Mouse (Mus musculus): ENCODE measurements at regions not wholly inside any gene's neighbourhood (a gene's known extent, or its start where the extent isn't known, plus 50 kb on each side); places are given as distances from the start of the nearest gene placed in this dataset.

GRCm38 (mm10) chr10:105125736-105126135, 448.5 kb downstream of the Tmtc2 start:
- no peak for DNase-seq (ENCODE audit: low spot score in 2 of 2)

DNA sequence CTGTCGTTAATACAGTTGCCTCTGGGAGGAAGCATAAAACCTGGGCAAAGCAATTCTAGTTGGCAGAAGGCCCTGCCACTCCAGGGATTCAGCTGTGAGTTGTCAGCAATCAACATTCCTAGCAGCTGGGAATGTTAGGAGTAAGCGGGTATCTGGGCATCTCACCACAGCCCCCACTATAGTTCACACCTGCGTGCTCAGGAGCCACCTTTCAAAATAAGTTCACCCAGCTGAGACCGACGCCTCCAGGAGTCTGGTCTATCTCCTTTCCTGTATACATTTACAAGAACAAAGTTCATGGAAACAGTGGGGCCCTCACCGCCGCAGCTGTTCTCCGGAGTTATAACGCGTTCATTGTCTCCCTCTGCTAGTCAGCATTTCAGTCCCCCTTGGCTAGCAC, 454.0 kb downstream of the Tmtc2 start:
- DNase-seq (ENCODE audit: low spot score in 2 of 2): no peak

GRCm38 (mm10) chr10:105116138-105116537, 458.1 kb downstream of the Tmtc2 start:
- DNase-seq (ENCODE audit: low spot score in 2 of 2): no peak

- DNase-seq (ENCODE audit: low spot score in 2 of 2): no peak
These were observed 459.3 kb downstream of the Tmtc2 start for GRCm38 (mm10) chr10:105114927-105115326.

- DNase-seq (ENCODE audit: low spot score in 2 of 2): no peak
These were observed 464.0 kb downstream of the Tmtc2 start for GRCm38 (mm10) chr10:105110247-105110646.

DNA sequence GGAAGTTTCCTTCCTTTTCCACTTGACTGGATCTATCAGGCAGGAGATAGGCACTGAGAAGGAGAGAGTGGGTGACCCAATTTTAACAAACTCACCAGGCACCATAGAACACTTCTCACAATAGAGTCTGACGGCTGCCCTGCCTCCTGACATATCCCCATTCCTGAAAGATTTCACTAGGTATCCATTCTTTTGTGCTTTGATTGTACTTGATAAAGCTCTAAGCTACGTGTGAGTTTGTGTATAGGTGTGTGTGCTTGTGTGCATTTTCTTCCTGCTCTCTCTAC, 477.3 kb downstream of the Tmtc2 start:
- DNase-seq (ENCODE audit: low spot score in 2 of 2): no peak

DNA sequence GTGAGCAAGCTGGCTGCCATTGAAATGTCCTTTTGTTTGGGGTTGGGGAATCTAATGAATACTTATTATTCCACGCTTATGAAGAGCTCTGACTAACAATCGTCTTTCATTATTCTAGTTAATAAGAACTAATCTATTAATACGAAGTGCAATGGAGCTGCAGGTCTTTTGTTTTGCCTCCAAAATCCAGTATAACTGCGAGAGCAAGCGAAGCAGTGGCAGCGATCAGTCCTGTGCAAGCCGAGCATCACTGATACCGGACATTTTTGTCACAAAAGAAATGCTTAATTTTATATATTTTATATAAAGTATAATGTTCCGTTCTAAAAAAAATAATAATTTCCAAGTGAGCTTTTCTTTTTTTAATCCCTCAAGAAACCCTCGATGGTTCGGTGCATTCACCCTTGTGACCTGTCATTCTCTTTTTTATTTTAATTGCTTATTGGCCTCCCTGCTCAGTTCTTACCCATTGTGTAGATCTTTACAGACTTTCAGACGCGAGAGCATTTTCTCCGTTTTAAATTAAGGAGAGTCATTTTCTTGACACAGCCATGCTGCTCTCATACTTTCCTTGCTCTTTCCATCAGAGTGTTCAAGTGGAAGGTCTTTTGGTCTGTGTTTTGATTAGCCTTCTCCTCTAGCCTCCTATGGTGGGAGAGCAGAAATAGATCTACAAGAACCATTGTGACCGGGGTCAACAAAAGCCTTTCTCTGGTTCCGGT, 477.8 kb downstream of the Tmtc2 start:
- no peak for DNase-seq (ENCODE audit: low spot score in 2 of 2)

DNA sequence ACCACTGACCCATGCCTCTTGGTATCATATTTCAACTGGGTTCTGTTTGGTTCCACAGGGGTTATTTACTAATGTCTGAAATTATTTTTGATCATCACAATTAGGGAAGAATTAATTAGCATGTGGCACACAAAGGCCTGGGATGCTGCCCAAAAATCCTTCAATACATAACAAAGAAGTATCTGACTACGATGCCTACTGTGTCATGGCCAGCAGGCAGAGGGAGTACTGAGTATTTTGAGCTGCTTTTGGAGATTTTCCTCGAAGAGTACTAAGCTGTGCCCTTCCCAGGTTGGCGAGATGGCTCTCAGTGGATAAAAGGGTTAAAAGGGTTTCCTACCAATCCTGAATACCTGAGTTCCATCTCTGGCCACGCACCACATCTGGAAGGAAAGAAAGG, 478.5 kb downstream of the Tmtc2 start:
- peak in 1 of 2 experiments; percentile 23 for DNase-seq (ENCODE audit: low spot score in 2 of 2)

GRCm38 (mm10) chr10:105076892-105077291, 497.4 kb downstream of the Tmtc2 start:
- no peak for DNase-seq (ENCODE audit: low spot score in 2 of 2)

DNA sequence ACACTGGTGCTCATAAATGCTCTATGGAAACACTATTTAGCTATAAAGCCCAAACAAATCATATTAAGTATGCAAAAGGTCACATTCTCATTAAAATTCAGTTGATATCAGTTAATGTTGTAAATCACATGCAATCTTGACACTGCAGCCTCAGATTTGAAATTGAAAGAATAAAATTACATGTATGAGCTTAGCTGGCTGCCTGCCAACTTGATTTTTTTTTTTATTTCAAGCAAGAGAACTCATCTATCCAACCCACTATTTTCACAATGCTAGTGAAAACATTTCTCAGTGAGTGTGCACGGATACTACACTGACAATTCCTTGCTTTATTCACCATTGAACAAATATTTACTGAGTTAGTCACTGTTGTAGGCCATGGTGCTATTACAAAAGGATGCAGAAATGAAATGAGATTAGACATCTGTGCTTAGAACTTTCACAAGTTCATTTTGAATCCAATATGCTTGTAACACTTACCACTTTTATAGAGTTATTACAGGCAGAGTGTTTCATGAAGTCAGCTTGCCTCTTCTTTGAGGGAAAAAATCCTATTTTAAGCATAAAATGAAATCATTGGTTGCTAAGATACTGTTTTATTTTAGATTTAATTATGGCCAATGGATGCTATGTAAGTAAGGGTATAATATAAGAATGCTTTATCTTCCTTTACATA, 539.4 kb downstream of the Tmtc2 start:
- no peak for DNase-seq (ENCODE audit: low spot score in 2 of 2)

DNA sequence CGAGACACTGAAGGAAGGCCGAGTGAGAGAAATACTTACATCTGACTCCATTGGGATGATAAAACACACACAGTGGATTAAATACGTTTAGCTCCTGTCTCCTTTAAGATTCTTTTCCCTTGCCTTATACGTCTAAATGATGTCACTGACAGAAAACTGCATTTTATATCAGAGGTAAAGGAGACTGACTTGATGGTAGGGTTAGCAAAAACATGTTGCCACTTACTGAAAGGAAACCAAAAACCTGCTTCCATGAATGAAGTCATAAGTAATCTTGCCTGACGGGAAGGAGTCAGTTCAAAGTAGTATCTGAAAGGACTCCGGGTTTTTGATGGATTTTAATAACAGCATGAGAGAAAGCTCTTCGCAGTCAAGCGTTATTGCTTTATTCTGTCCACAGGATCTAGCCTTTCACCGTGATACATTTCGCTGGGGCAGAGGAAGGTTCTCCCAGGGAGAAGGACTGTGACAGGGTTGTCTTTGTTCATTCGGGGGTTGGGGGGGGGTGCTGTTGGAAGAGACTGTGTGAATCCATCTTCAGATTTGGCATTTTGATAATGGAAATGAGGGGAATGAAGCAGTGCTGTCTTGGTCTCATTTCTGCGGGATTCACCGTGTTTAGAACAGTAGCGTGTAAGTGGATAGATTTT, 553.7 kb downstream of the Tmtc2 start:
- no peak for DNase-seq (ENCODE audit: low spot score in 2 of 2)

- no peak for DNase-seq (ENCODE audit: low spot score in 2 of 2)
These were observed 554.3 kb downstream of the Tmtc2 start for GRCm38 (mm10) chr10:105019774-105020470.

All from right cerebral cortex, postnatal 10 days (tissue).